Mouse (Mus musculus): ENCODE results near the gene Ptger4. TPM values are rescaled to one million over a fixed set of nuclear protein-coding genes. Genes with fewer than 3 reads are reported as not detected.

Gene Ptger4
- total and polyA plus RNA-seq, 2 experiments from 2014 or later: 1.3 to 2.7 TPM

GRCm38 (mm10) chr15:5188029-5188428 lies 56.0 kb downstream of the Ptger4 start:
- no peak overlapping the region for H3K27ac ChIP-seq (ENCODE audit: low read depth, low read length)
- H3K9ac ChIP-seq: no peak overlapping the region
- H3K27me3 ChIP-seq (ENCODE audit: insufficient read depth, low read length): no peaks in the 10 kb centered on the region
- no peak for TF ChIP-seq CTCF (IDR thresholded peaks at IDR 0.05; ENCODE audit: low read depth)
- no peak overlapping the region for H3K4me3 ChIP-seq (ENCODE audit: low read depth, low read length)
- 95% methylated on average over 1 of the region's 1 CpGs for WGBS
- H3K9me3 ChIP-seq (ENCODE audit: low read length): no peaks in the 10 kb centered on the region
- no peak for ATAC-seq
- H3K4me1 ChIP-seq (ENCODE audit: insufficient read depth): peaks cover 6% of the 10 kb centered on the region; the same call in 1 of the 2 replicates
- H3K4me2 ChIP-seq (ENCODE audit: low read depth): no peak overlapping the region
- no peak for DNase-seq
- H3K36me3 ChIP-seq (ENCODE audit: insufficient read depth): peaks cover 13% of the 10 kb centered on the region

- H3K4me1 ChIP-seq (ENCODE audit: insufficient read depth): peaks cover 6% of the 10 kb centered on the region; the same call in 1 of the 2 replicates
- peaks cover 13% of the 10 kb centered on the region for H3K36me3 ChIP-seq (ENCODE audit: insufficient read depth)
- no peak overlapping the region for H3K9ac ChIP-seq
- DNase-seq (no peak), ATAC-seq (no peak)
- no peaks in the 10 kb centered on the region for H3K9me3 ChIP-seq (ENCODE audit: low read length)
- 47% methylated on average over 4 of the region's 4 CpGs for WGBS
- H3K4me3 ChIP-seq (ENCODE audit: low read depth, low read length): no peak overlapping the region
- H3K4me2 ChIP-seq (ENCODE audit: low read depth): no peak overlapping the region
- no peak overlapping the region for H3K27ac ChIP-seq (ENCODE audit: low read depth, low read length)
- no peak for TF ChIP-seq CTCF (IDR thresholded peaks at IDR 0.05; ENCODE audit: low read depth)
- H3K27me3 ChIP-seq (ENCODE audit: insufficient read depth, low read length): no peaks in the 10 kb centered on the region
Measured at GRCm38 (mm10) chr15:5187116-5187515, 56.9 kb downstream of the Ptger4 start.

GRCm38 (mm10) chr15:5186293-5186675 lies 57.7 kb downstream of the Ptger4 start:
- H3K27me3 ChIP-seq (ENCODE audit: insufficient read depth, low read length): no peaks in the 10 kb centered on the region
- H3K4me3 ChIP-seq (ENCODE audit: low read depth, low read length): peak overlapping the region; percentile 92
- peak overlapping the region; percentile 90; the same call in 1 of the 2 replicates for H3K27ac ChIP-seq (ENCODE audit: low read depth, low read length)
- DNase-seq (peak; percentile 25), ATAC-seq (peak; percentile 5; the same call in 1 of the 2 replicates)
- 25% methylated on average over 10 of the region's 10 CpGs for WGBS
- no peak for TF ChIP-seq CTCF (IDR thresholded peaks at IDR 0.05; ENCODE audit: low read depth)
- H3K9ac ChIP-seq: peak overlapping the region; percentile 85
- H3K9me3 ChIP-seq (ENCODE audit: low read length): no peaks in the 10 kb centered on the region
- peaks cover 7% of the 10 kb centered on the region; the same call in 1 of the 2 replicates for H3K36me3 ChIP-seq (ENCODE audit: insufficient read depth)
- peaks cover 6% of the 10 kb centered on the region; the same call in 1 of the 2 replicates for H3K4me1 ChIP-seq (ENCODE audit: insufficient read depth)
- H3K4me2 ChIP-seq (ENCODE audit: low read depth): peak overlapping the region; percentile 72

GRCm38 (mm10) chr15:5185366-5186292 lies 58.4 kb downstream of the Ptger4 start, which contains the start of gene Ttc33:
Gene Ttc33, plus strand, starts transcription at chr15:5185525.
- H3K27me3 ChIP-seq (ENCODE audit: insufficient read depth, low read length): no peaks in the 10 kb centered on the region
- H3K4me1 ChIP-seq (ENCODE audit: insufficient read depth): peaks cover 6% of the 10 kb centered on the region; the same call in 1 of the 2 replicates
- H3K9me3 ChIP-seq (ENCODE audit: low read length): no peaks in the 10 kb centered on the region
- 0 out of 2 replicates have a peak, but pooled peaks cover 3% of the 10 kb centered on the region for H3K36me3 ChIP-seq (ENCODE audit: insufficient read depth)
- WGBS: under 1% methylated on average over 55 of the region's 55 CpGs
- DNase-seq: peak; percentile 83
- H3K4me2 ChIP-seq (ENCODE audit: low read depth): peak within 1 kb of the TSS; percentile 72
- H3K4me3 ChIP-seq (ENCODE audit: low read depth, low read length): peak within 1 kb of the TSS; percentile 92
- TF ChIP-seq CTCF (IDR thresholded peaks at IDR 0.05; ENCODE audit: low read depth): peak; percentile 65
- H3K27ac ChIP-seq (ENCODE audit: low read depth, low read length): peak within 1 kb of the TSS; percentile 90
- peak within 1 kb of the TSS; percentile 85 for H3K9ac ChIP-seq
- peak; percentile 90 for ATAC-seq

- H3K27me3 ChIP-seq (ENCODE audit: insufficient read depth, low read length): no peaks in the 10 kb centered on the region
- WGBS: 45% methylated on average over 11 of the region's 11 CpGs
- H3K9ac ChIP-seq: peak overlapping the region; percentile 85
- no peaks in the 10 kb centered on the region for H3K9me3 ChIP-seq (ENCODE audit: low read length)
- no peaks in the 10 kb centered on the region for H3K36me3 ChIP-seq (ENCODE audit: insufficient read depth)
- H3K4me2 ChIP-seq (ENCODE audit: low read depth): peak overlapping the region; percentile 72
- DNase-seq: peak; percentile 39
- no peak for TF ChIP-seq CTCF (IDR thresholded peaks at IDR 0.05; ENCODE audit: low read depth)
- ATAC-seq: peak; percentile 39
- peak overlapping the region; percentile 90 for H3K27ac ChIP-seq (ENCODE audit: low read depth, low read length)
- peaks cover 6% of the 10 kb centered on the region; the same call in 1 of the 2 replicates for H3K4me1 ChIP-seq (ENCODE audit: insufficient read depth)
- H3K4me3 ChIP-seq (ENCODE audit: low read depth, low read length): peak overlapping the region; percentile 92
Measured at GRCm38 (mm10) chr15:5184668-5185330, 59.2 kb downstream of the Ptger4 start.

- peaks cover 46% of the 10 kb centered on the region for H3K36me3 ChIP-seq (ENCODE audit: insufficient read depth)
Measured at GRCm38 (mm10) chr15:5173217-5173820, 70.7 kb downstream of the Ptger4 start.

More at GRCm38 (mm10) chr15:5173217-5173820, 70.7 kb downstream of the Ptger4 start:
- H3K27ac ChIP-seq (ENCODE audit: low read depth, low read length): no peak overlapping the region
- ATAC-seq (no peak), DNase-seq (no peak)
- H3K27me3 ChIP-seq (ENCODE audit: insufficient read depth, low read length): no peaks in the 10 kb centered on the region
- no peaks in the 10 kb centered on the region for H3K9me3 ChIP-seq (ENCODE audit: low read length)
- no peak overlapping the region for H3K4me3 ChIP-seq (ENCODE audit: low read depth, low read length)
- 90% methylated on average over 12 of the region's 12 CpGs for WGBS
- H3K4me2 ChIP-seq (ENCODE audit: low read depth): no peak overlapping the region
- no peak overlapping the region for H3K9ac ChIP-seq
- no peaks in the 10 kb centered on the region for H3K4me1 ChIP-seq (ENCODE audit: insufficient read depth)
- TF ChIP-seq CTCF (IDR thresholded peaks at IDR 0.05; ENCODE audit: low read depth): no peak

Measured in forebrain, postnatal 0 days (tissue).